9 mouse cellular contexts compared by ENCODE assay signal in genomic region chr3:37271209-37271608, GRCm38 (mm10). TPM values are rescaled to one million over a fixed set of nuclear protein-coding genes. Genes with fewer than 3 reads are reported as not detected.
A peak's percentile ranks its signal among the peaks of the same experiment; 100 is the strongest.
DNase-seq lines count a peak whose midpoint lies in the region; ATAC-seq and TF ChIP-seq lines count a peak whose summit lies in the region.
"Had no signal": no experiment of that assay in that cellular context is flagged by ENCODE, and none has a peak within 500 bp of the region (broad histone marks: within the 10 kb centered on the region; RNA-seq: fewer than 3 reads in every experiment).

No protein-coding gene starts in this region.

- intact Hi-C loops in gastrocnemius, adult 2 months (cut with DNase I): no loop called here

- no peaks in the 10 kb centered on the region; the same call in 1 of the 2 replicates for H3K4me1 ChIP-seq in bone marrow, adult 2 months (ENCODE audit: control insufficient read depth, insufficient read depth, low read length)
- no peaks in the 10 kb centered on the region for H3K4me1 ChIP-seq in forebrain, embryonic 14.5 days (ENCODE audit: control insufficient read depth, insufficient read depth, low read length)

- no peak overlapping the region for H3K27ac ChIP-seq in gastrocnemius, adult 2 months
- no peak overlapping the region for H3K27ac ChIP-seq in bone marrow, adult 2 months (ENCODE audit: control insufficient read depth, insufficient read depth, low read depth, low read length, poor library complexity)
- no peak overlapping the region for H3K27ac ChIP-seq in forebrain, embryonic 14.5 days (ENCODE audit: low read depth, low read length)

- peak; percentile 71 for ATAC-seq in forebrain, embryonic 14.5 days

- no peak overlapping the region for H3ac ChIP-seq in C2C12 (ENCODE audit: control insufficient read depth, insufficient read length, low read depth)

- no peak overlapping the region for H3K4me2 ChIP-seq in forebrain, embryonic 14.5 days (ENCODE audit: low read length)

- peaks cover 6% of the 10 kb centered on the region for H3K27me3 ChIP-seq in C2C12 (ENCODE audit: control insufficient read depth, insufficient read depth, insufficient read length)
- H3K27me3 ChIP-seq in forebrain, embryonic 14.5 days (replicated peaks; ENCODE audit: control insufficient read depth, insufficient read depth, low read length): no peaks in the 10 kb centered on the region

- no peaks in the 10 kb centered on the region for H3K79me2 ChIP-seq in C2C12 (ENCODE audit: control insufficient read depth, insufficient read depth)

- H3K36me3 ChIP-seq in C2C12 (ENCODE audit: control insufficient read depth, insufficient read depth): no peaks in the 10 kb centered on the region
- H3K36me3 ChIP-seq in forebrain, embryonic 14.5 days (ENCODE audit: control insufficient read depth, insufficient read depth, low read length): no peaks in the 10 kb centered on the region

- H3K9ac ChIP-seq in forebrain, embryonic 14.5 days (ENCODE audit: low read length): no peak overlapping the region

- no peaks in the 10 kb centered on the region for H3K9me3 ChIP-seq in forebrain, embryonic 14.5 days (replicated peaks; ENCODE audit: control insufficient read depth, low read length)
- H3K9me3 ChIP-seq: megakaryocyte, embryonic 14.5 days had no signal

- no peak for TF ChIP-seq POLR2A in bone marrow, adult 2 months (IDR thresholded peaks at IDR 0.05; ENCODE audit: borderline replicate concordance, control insufficient read depth, low read depth, low read length)

- DNase-seq in gastrocnemius, adult 2 months: peak; percentile 50
- DNase-seq in gastrocnemius, postnatal 25 days: no peak
- DNase-seq in forebrain, embryonic 14.5 days (ENCODE audit: low spot score): peak; percentile 67
- peak; percentile 76 for DNase-seq in kidney, postnatal 10 days
- DNase-seq in lung, adult 18-20 months: peak; percentile 25 to 28
- DNase-seq in right cerebral cortex, postnatal 4 days: peak; percentile 51

- 0% methylated on average over 1 of the region's 1 CpGs for WGBS in bone marrow, adult 2 months
- WGBS in forebrain, embryonic 14.5 days: 6% methylated on average over 1 of the region's 1 CpGs

- no peak overlapping the region for H3K4me3 ChIP-seq in gastrocnemius, adult 2 months
- no peak overlapping the region for H3K4me3 ChIP-seq in C2C12 (ENCODE audit: insufficient read depth, poor library complexity, severe bottlenecking)
- H3K4me3 ChIP-seq in bone marrow, adult 2 months (replicated peaks; ENCODE audit: control insufficient read depth, low read depth, low read length): no peak overlapping the region
- no peak overlapping the region for H3K4me3 ChIP-seq in forebrain, embryonic 14.5 days (ENCODE audit: low read depth, low read length)
- H3K4me3 ChIP-seq: megakaryocyte, embryonic 14.5 days had no signal

- TF ChIP-seq CTCF in gastrocnemius, adult 2 months (IDR thresholded peaks at IDR 0.05): peak; percentile 85
- TF ChIP-seq CTCF in C2C12 (IDR thresholded peaks at IDR 0.05; ENCODE audit: control insufficient read depth, insufficient read depth, insufficient read length): peak; percentile 50
- TF ChIP-seq CTCF in bone marrow, adult 2 months (IDR thresholded peaks at IDR 0.05; ENCODE audit: control insufficient read depth, insufficient read depth, low read length): peak; percentile 82

- H3K79me3 ChIP-seq in C2C12 (ENCODE audit: low read depth): no peaks in the 10 kb centered on the region

TF ChIP-seq in C2C12, 6 proteins besides CTCF, POLR2A, EP300 and RAD21:
- TF ChIP-seq USF1 (IDR thresholded peaks at IDR 0.05; ENCODE audit: low read depth): no peak
- TF ChIP-seq MYOD1 (IDR thresholded peaks at IDR 0.05; ENCODE audit: control insufficient read depth, insufficient read length, low read depth): no peak
- TF ChIP-seq CEBPB (IDR thresholded peaks at IDR 0.05; ENCODE audit: low read depth): no peak
- no peak for TF ChIP-seq MAX (IDR thresholded peaks at IDR 0.05)
- no peak for TF ChIP-seq MYOG (IDR thresholded peaks at IDR 0.05; ENCODE audit: control insufficient read depth, extremely low read depth, insufficient read length)
- TF ChIP-seq FOSL1 (IDR thresholded peaks at IDR 0.05; ENCODE audit: insufficient read depth, low read length, poor library complexity, severe bottlenecking): no peak

RNA-seq across cellular contexts. Expression of gene Il21, which starts 38.8 kb away (rescaled TPM):
- not detected for total RNA-seq in gastrocnemius, adult 2 months (2021)
- not detected for total RNA-seq in gastrocnemius, postnatal 25 days (2021)
- polyA plus RNA-seq in C2C12 (2012; fragmentation: generic; extraction: Trizol): not detected
- not detected in 2 replicates for polyA plus RNA-seq in bone marrow, adult 2 months (2011; ENCODE audit: insufficient read depth, insufficient read length, low replicate concordance, missing spikeins)
- not detected in 2 replicates for polyA plus RNA-seq in forebrain, embryonic 14.5 days (2014; fragmentation: Nextera tagmentation; extraction: Ambion mirVana)

RNA-seq across cellular contexts. Expression of gene Bbs12, which starts 41.1 kb away (rescaled TPM):
- under 1 TPM; 0.18 to 0.47 TPM for total RNA-seq in gastrocnemius, adult 2 months (2021)
- total RNA-seq in gastrocnemius, postnatal 25 days (2021): under 1 TPM; 0.43 to 0.51 TPM
- 2.8 TPM for polyA plus RNA-seq in C2C12 (2012; fragmentation: generic; extraction: Trizol)
- polyA plus RNA-seq in bone marrow, adult 2 months (2011; ENCODE audit: insufficient read depth, insufficient read length, low replicate concordance, missing spikeins): 2.9 and 3.4 TPM in 2 replicates
- 5.9 and 6.8 TPM in 2 replicates for polyA plus RNA-seq in forebrain, embryonic 14.5 days (2014; fragmentation: Nextera tagmentation; extraction: Ambion mirVana)

RNA-seq across cellular contexts. Expression of gene Cetn4, which starts 41.3 kb away (rescaled TPM):
- under 1 TPM in 1 of 2 experiments, not detected in 1; 0.36 TPM for total RNA-seq in gastrocnemius, adult 2 months (2021)
- total RNA-seq in gastrocnemius, postnatal 25 days (2021): under 1 TPM; 0.35 to 0.43 TPM
- 0.75 TPM for polyA plus RNA-seq in C2C12 (2012; fragmentation: generic; extraction: Trizol)
- 1.7 and 4.8 TPM in 2 replicates for polyA plus RNA-seq in bone marrow, adult 2 months (2011; ENCODE audit: insufficient read depth, insufficient read length, low replicate concordance, missing spikeins)
- 1.6 and 2.0 TPM in 2 replicates for polyA plus RNA-seq in forebrain, embryonic 14.5 days (2014; fragmentation: Nextera tagmentation; extraction: Ambion mirVana)
